Mouse (Mus musculus): ENCODE measurements around the gene Il22ra2. TPM values are rescaled to one million over a fixed set of nuclear protein-coding genes. Genes with fewer than 3 reads are reported as not detected.

Gene Il22ra2
- polyA plus RNA-seq (2015; fragmentation: Nextera tagmentation; extraction: Ambion mirVana): not detected in 2 replicates

DNA sequence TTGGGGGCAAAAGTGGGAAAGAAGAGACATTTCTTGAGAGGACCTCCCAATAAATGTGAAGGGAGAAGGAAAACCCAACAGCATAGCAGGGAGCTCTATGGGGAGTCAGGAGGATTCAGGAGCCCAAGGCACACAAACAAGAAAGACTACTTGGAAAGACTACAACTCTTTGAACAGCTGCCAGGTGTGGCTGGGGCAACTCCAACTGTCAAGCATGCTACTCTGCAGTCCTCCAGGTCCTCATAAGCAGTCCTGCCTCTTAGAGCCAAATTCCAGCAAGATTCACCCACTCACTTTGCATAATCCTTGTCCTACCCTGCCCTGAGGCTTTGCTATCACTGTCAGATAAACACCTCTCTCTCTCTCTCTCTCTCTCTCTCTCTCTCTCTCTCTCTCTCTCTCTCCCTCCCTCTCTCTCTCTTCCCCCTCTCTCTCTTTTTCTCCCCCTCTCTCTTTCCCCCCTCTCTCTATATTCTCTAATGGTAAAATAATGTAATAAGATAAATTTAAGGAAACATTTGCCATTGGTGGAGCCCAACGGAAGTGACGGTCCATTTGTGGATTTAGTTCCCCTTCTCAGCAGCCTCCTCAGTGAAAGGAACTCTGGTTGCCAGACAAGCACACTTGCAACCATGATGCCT, at the start of gene Il22ra2:
TSS of gene Il22ra2 (plus strand) at position 591 of the 641 bp plus-strand sequence.
- ATAC-seq (ENCODE audit: low FRiP score, low read depth): no peak

GRCm38 (mm10) chr10:19577571-19577970, 44.2 kb upstream of the Il22ra2 start:
- H3K4me1 ChIP-seq (replicated peaks): no peaks in the 10 kb centered on the region
- H3K4me3 ChIP-seq: no peak overlapping the region
- H3K27ac ChIP-seq (replicated peaks): no peak overlapping the region
- ATAC-seq (ENCODE audit: low FRiP score, low read depth): no peak
- H3K9ac ChIP-seq: no peak overlapping the region
- no peaks in the 10 kb centered on the region for H3K27me3 ChIP-seq
- no peaks in the 10 kb centered on the region for H3K36me3 ChIP-seq
- H3K9me3 ChIP-seq: no peaks in the 10 kb centered on the region
- no peak overlapping the region for H3K4me2 ChIP-seq
- 98% methylated on average over 3 of the region's 3 CpGs for WGBS

More for the DNA sequence above, at the start of gene Il22ra2:
- Histone ChIP-seq H3K27ac (replicated peaks) (no peak within 1 kb of the TSS), H3K27me3 (no peaks in the 10 kb centered on the region), H3K9me3 (no peaks in the 10 kb centered on the region), H3K9ac (no peak within 1 kb of the TSS), H3K36me3 (no peaks in the 10 kb centered on the region), H3K4me1 (replicated peaks) (no peaks in the 10 kb centered on the region), H3K4me2 (no peak within 1 kb of the TSS), H3K4me3 (no peak within 1 kb of the TSS)
- WGBS: 96% methylated on average over 2 of the region's 2 CpGs

DNA sequence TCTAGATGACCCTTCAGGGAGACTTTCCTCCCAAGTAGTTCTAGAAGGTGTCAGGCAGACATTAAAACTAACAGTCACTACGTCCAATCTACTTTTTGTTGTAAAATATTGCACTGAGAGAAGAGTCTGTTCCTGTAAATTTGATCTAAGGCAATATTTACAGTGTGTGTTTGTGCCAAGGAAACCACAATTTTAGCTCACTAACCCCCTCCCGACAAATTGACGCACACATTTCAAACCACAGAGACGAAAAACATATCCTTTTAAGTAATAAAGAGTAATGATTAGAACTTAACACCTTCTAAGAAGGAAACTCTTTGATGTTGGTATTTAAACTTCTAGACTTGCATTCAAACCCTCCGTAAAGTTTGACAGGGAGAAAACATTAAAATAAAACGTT, 43.8 kb upstream of the Il22ra2 start:
- WGBS: 87% methylated on average over 6 of the region's 6 CpGs
- Histone ChIP-seq H3K4me3 (no peak overlapping the region), H3K9ac (no peak overlapping the region), H3K27me3 (no peaks in the 10 kb centered on the region), H3K36me3 (no peaks in the 10 kb centered on the region), H3K27ac (replicated peaks) (no peak overlapping the region), H3K9me3 (no peaks in the 10 kb centered on the region), H3K4me1 (replicated peaks) (no peaks in the 10 kb centered on the region), H3K4me2 (no peak overlapping the region)
- no peak for ATAC-seq (ENCODE audit: low FRiP score, low read depth)

DNA sequence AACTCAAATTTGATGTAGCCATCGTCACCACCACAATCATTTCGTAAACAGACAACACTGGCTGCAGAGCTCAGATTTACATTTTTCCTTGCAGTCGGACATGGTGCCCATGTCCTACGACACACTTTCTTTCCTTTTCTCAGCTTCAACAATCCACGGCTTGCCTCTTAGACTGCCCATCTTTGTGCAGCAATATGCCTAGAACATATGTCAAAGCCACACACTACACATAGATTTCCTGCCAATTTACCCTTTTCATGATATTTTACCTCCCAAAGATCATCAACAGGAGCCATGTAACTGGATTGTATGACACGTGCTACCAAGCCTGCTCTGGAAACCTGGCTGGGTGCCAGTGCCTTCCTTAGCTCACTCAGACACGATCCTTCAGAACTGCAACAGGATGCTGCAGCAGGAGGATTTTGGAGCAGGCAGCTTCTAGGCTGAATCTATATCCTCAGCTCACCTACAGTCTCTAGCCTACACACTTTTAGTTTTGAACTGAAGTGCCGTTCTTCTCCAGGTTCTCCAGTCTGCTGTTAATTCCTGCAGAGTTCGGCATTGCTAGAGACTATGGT, 43.3 kb upstream of the Il22ra2 start:
- H3K9me3 ChIP-seq: no peaks in the 10 kb centered on the region
- no peak overlapping the region for H3K4me3 ChIP-seq
- WGBS: 73% methylated on average over 9 of the region's 9 CpGs
- H3K36me3 ChIP-seq: no peaks in the 10 kb centered on the region
- no peak overlapping the region for H3K27ac ChIP-seq (replicated peaks)
- ATAC-seq (ENCODE audit: low FRiP score, low read depth): no peak
- H3K27me3 ChIP-seq: no peaks in the 10 kb centered on the region
- H3K4me1 ChIP-seq (replicated peaks): no peaks in the 10 kb centered on the region
- no peak overlapping the region for H3K9ac ChIP-seq
- H3K4me2 ChIP-seq: no peak overlapping the region

- Histone ChIP-seq H3K9me3 (no peaks in the 10 kb centered on the region), H3K9ac (no peak overlapping the region), H3K4me2 (no peak overlapping the region), H3K36me3 (no peaks in the 10 kb centered on the region), H3K27me3 (no peaks in the 10 kb centered on the region), H3K4me1 (replicated peaks) (no peaks in the 10 kb centered on the region), H3K27ac (replicated peaks) (no peak overlapping the region), H3K4me3 (no peak overlapping the region)
- no peak for ATAC-seq (ENCODE audit: low FRiP score, low read depth)
- WGBS: 65% methylated on average over 3 of the region's 3 CpGs
Measured at GRCm38 (mm10) chr10:19580660-19581059, 41.1 kb upstream of the Il22ra2 start.

- Histone ChIP-seq H3K27me3 (no peaks in the 10 kb centered on the region), H3K36me3 (no peaks in the 10 kb centered on the region), H3K4me3 (no peak overlapping the region), H3K4me2 (no peak overlapping the region), H3K9me3 (no peaks in the 10 kb centered on the region), H3K27ac (replicated peaks) (no peak overlapping the region), H3K9ac (no peak overlapping the region), H3K4me1 (replicated peaks) (no peaks in the 10 kb centered on the region)
- ATAC-seq (ENCODE audit: low FRiP score, low read depth): no peak
- WGBS: 85% methylated on average over 9 of the region's 9 CpGs
Measured at GRCm38 (mm10) chr10:19581844-19582582, 39.8 kb upstream of the Il22ra2 start.

DNA sequence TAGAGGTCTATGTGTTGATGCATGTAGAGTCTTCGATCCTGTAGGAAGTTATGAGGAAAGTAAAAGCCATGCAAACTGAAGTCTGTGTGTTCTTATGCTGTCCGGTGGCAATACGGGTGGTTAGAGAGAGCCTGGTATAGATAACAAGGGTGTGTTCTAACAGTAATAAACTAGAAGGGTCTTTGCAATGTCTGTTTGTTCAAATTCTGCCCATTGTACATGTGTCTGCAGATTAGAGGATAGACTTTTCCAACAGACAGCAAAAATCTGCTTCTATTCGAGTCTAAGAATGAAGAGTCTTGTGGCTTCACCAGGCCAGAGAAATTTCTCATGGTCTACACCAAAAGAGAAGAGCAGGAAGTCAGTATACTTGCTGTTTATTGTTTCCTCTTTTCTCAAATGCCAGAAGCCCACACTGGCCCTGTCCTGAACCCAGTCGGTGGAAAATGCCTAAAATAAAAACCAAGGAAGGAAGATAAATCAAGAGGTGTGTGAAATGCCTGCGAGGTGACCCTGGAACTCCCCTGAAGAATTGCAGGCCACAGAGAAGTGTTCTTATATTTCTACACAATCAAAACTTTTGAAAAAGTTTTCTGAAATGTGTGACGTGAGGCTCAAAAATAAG, 38.9 kb upstream of the Il22ra2 start:
- no peaks in the 10 kb centered on the region for H3K27me3 ChIP-seq
- no peak overlapping the region for H3K9ac ChIP-seq
- H3K36me3 ChIP-seq: no peaks in the 10 kb centered on the region
- no peak for ATAC-seq (ENCODE audit: low FRiP score, low read depth)
- no peak overlapping the region for H3K27ac ChIP-seq (replicated peaks)
- 84% methylated on average over 7 of the region's 7 CpGs for WGBS
- no peaks in the 10 kb centered on the region for H3K9me3 ChIP-seq
- no peak overlapping the region for H3K4me2 ChIP-seq
- no peak overlapping the region for H3K4me3 ChIP-seq
- no peaks in the 10 kb centered on the region for H3K4me1 ChIP-seq (replicated peaks)

DNA sequence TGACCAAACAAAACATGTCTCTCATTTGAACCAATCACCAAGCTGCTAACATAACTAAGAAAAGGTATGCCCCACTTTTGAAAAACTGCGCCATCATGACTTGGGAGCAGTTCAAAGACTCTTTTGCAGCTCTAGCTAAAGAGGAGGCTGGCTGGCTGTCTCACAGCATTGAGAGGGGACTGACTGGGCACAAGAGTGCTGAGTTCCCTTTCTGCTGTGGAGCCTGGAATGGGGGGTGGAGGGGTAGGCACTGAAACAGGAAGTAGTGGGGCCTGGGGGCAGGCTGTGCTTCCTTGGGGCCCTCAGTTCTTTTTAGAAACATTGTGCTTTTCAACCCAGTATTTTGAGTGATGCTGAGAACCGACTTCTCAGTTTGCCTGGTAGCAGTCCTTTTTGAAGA, 37.7 kb upstream of the Il22ra2 start:
- Histone ChIP-seq H3K4me2 (no peak overlapping the region), H3K27ac (replicated peaks) (no peak overlapping the region), H3K9me3 (no peaks in the 10 kb centered on the region), H3K4me1 (replicated peaks) (no peaks in the 10 kb centered on the region), H3K9ac (no peak overlapping the region), H3K4me3 (no peak overlapping the region), H3K36me3 (no peaks in the 10 kb centered on the region), H3K27me3 (no peaks in the 10 kb centered on the region)
- no peak for ATAC-seq (ENCODE audit: low FRiP score, low read depth)
- 80% methylated on average over 2 of the region's 2 CpGs for WGBS

DNA sequence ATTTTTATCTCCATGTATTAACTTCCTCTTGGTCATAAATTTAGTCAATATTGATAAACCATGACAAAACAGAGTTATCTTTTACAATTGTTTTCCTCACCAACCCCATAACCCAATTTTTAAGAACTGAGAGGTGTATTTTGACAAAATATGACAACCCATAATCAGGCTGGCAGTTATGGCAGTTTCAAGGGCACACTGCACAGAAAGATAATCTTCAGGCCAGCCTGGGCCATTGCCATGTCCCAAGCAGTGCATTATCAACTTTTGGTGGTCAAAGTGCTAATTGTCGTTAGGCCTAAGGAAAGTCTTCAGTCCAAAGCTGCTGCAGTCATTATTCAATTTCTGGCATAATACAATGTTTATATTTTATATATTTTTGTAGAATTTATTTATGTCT, 37.0 kb upstream of the Il22ra2 start:
- H3K4me2 ChIP-seq: no peak overlapping the region
- ATAC-seq (ENCODE audit: low FRiP score, low read depth): no peak
- H3K36me3 ChIP-seq: no peaks in the 10 kb centered on the region
- 90% methylated on average over 1 of the region's 1 CpGs for WGBS
- H3K9ac ChIP-seq: no peak overlapping the region
- no peak overlapping the region for H3K4me3 ChIP-seq
- no peaks in the 10 kb centered on the region for H3K9me3 ChIP-seq
- H3K27me3 ChIP-seq: no peaks in the 10 kb centered on the region
- no peaks in the 10 kb centered on the region for H3K4me1 ChIP-seq (replicated peaks)
- H3K27ac ChIP-seq (replicated peaks): no peak overlapping the region

GRCm38 (mm10) chr10:19585860-19586259, 35.9 kb upstream of the Il22ra2 start:
- ATAC-seq (ENCODE audit: low FRiP score, low read depth): no peak
- 93% methylated on average over 5 of the region's 5 CpGs for WGBS
- Histone ChIP-seq H3K36me3 (no peaks in the 10 kb centered on the region), H3K4me1 (replicated peaks) (no peaks in the 10 kb centered on the region), H3K9ac (no peak overlapping the region), H3K27me3 (no peaks in the 10 kb centered on the region), H3K4me3 (no peak overlapping the region), H3K9me3 (no peaks in the 10 kb centered on the region), H3K4me2 (no peak overlapping the region), H3K27ac (replicated peaks) (no peak overlapping the region)

DNA sequence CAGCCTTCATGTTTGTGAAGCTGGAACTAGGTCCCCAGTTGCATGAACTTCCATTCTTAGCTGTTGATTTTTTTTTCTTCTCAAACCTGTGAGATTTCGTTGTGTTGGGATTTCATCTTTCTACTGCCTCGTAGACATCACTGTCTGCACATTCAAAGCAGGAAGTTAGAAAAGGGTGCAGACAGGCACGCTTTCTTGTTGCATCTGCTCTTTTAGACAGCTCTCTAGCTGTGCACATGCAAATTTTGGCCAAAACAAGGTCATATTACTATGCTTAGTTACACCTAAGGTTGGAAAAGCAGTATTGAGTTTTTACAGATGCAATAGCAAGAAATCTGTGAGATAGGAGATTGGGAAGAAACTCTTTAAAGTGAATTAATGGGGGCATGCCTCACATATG, 34.5 kb upstream of the Il22ra2 start:
- no peak for ATAC-seq (ENCODE audit: low FRiP score, low read depth)
- Histone ChIP-seq H3K4me3 (no peak overlapping the region), H3K9ac (no peak overlapping the region), H3K36me3 (no peaks in the 10 kb centered on the region), H3K27me3 (no peaks in the 10 kb centered on the region), H3K4me2 (no peak overlapping the region), H3K27ac (replicated peaks) (no peak overlapping the region), H3K9me3 (no peaks in the 10 kb centered on the region), H3K4me1 (replicated peaks) (no peaks in the 10 kb centered on the region; the same call in 1 of the 2 replicates)
- WGBS: 90% methylated on average over 3 of the region's 3 CpGs

GRCm38 (mm10) chr10:19589626-19590025, 32.2 kb upstream of the Il22ra2 start:
- Histone ChIP-seq H3K36me3 (no peaks in the 10 kb centered on the region), H3K27me3 (no peaks in the 10 kb centered on the region), H3K4me2 (no peak overlapping the region), H3K9ac (no peak overlapping the region), H3K4me3 (no peak overlapping the region), H3K9me3 (no peaks in the 10 kb centered on the region), H3K4me1 (replicated peaks) (peaks cover 12% of the 10 kb centered on the region), H3K27ac (replicated peaks) (no peak overlapping the region)
- ATAC-seq (ENCODE audit: low FRiP score, low read depth): no peak
- WGBS: 92% methylated on average over 12 of the region's 12 CpGs
